Mouse (Mus musculus) testis, adult 2 months (tissue): ENCODE measurements at regions not wholly inside any gene's neighbourhood (a gene's known extent, or its start where the extent isn't known, plus 50 kb on each side); places are given as distances from the start of the nearest gene placed in this dataset.

Experiments used
- H3K27ac ChIP-seq: fragments of 200-500 bp; 2 replicates; pipeline ENCODE4 v1.5.1; 2012; ENCODE audit warnings: low read depth, low read length; ENCODE audit not compliant: control insufficient read depth, insufficient read depth
- H3K27me3 ChIP-seq: fragments of 200-500 bp; 2 replicates; pipeline ENCODE4 v1.6.1; 2012; ENCODE audit warnings: mild to moderate bottlenecking, low read length, moderate library complexity; ENCODE audit not compliant: control insufficient read depth, insufficient read depth
- H3K36me3 ChIP-seq: fragments of 200-500 bp; 2 replicates; pipeline ENCODE4 v1.6.1; 2012; ENCODE audit warnings: mild to moderate bottlenecking, low read length; ENCODE audit not compliant: control insufficient read depth, insufficient read depth
- H3K4me1 ChIP-seq: fragments of 200-500 bp; 2 replicates; pipeline ENCODE4 v1.6.1; 2012; ENCODE audit warnings: low read length; ENCODE audit not compliant: control insufficient read depth, insufficient read depth
- H3K4me3 ChIP-seq: fragments of 200-500 bp; 2 replicates; pipeline ENCODE4 v1.5.1; 2012; ENCODE audit warnings: low read depth, mild to moderate bottlenecking, low read length, moderate library complexity, mixed read lengths; ENCODE audit not compliant: control insufficient read depth
- CTCF ChIP-seq: fragments of 200-500 bp; IDR thresholded peaks from 2 replicates; pipeline ENCODE4 v1.5.1; 2012; ENCODE audit warnings: low read depth, mild to moderate bottlenecking, inconsistent platforms, low read length, moderate library complexity; ENCODE audit not compliant: control insufficient read depth, insufficient read depth, insufficient replicate concordance
- POLR2A ChIP-seq: fragments of 200-500 bp; IDR thresholded peaks from 2 replicates; pipeline ENCODE4 v1.6.1; 2012; ENCODE audit warnings: low read depth, mild to moderate bottlenecking, inconsistent platforms, low read length, moderate library complexity; ENCODE audit not compliant: control insufficient read depth

GRCm38 (mm10) chrX:142574022-142574421, 107.2 kb upstream of the Tmem164 start:
- H3K27me3 ChIP-seq: no peaks in the 10 kb centered on the region
- no peak overlapping the region for H3K4me3 ChIP-seq
- no peaks in the 10 kb centered on the region for H3K36me3 ChIP-seq
- H3K4me1 ChIP-seq: no peaks in the 10 kb centered on the region
- TF ChIP-seq CTCF: no peak
- TF ChIP-seq POLR2A: no peak
- no peak overlapping the region for H3K27ac ChIP-seq

- H3K36me3 ChIP-seq: no peaks in the 10 kb centered on the region
- no peaks in the 10 kb centered on the region for H3K27me3 ChIP-seq
- TF ChIP-seq POLR2A (no peak), CTCF (peak; percentile 30; the same call in 1 of the 2 replicates)
- no peaks in the 10 kb centered on the region for H3K4me1 ChIP-seq
- H3K4me3 ChIP-seq: no peak overlapping the region
- no peak overlapping the region for H3K27ac ChIP-seq
These were observed 106.1 kb upstream of the Tmem164 start for GRCm38 (mm10) chrX:142574945-142575710.

GRCm38 (mm10) chrX:142576127-142576526, 105.1 kb upstream of the Tmem164 start:
- H3K4me1 ChIP-seq: no peaks in the 10 kb centered on the region
- H3K27ac ChIP-seq: no peak overlapping the region
- no peak for TF ChIP-seq CTCF
- no peak for TF ChIP-seq POLR2A
- no peak overlapping the region for H3K4me3 ChIP-seq
- H3K36me3 ChIP-seq: no peaks in the 10 kb centered on the region
- H3K27me3 ChIP-seq: no peaks in the 10 kb centered on the region

GRCm38 (mm10) chrX:142577449-142578081, 103.6 kb upstream of the Tmem164 start:
- no peak overlapping the region for H3K27ac ChIP-seq
- H3K36me3 ChIP-seq: no peaks in the 10 kb centered on the region
- no peaks in the 10 kb centered on the region for H3K27me3 ChIP-seq
- TF ChIP-seq POLR2A (no peak), CTCF (no peak)
- H3K4me1 ChIP-seq: no peaks in the 10 kb centered on the region
- H3K4me3 ChIP-seq: no peak overlapping the region

GRCm38 (mm10) chrX:142585281-142585680, 95.9 kb upstream of the Tmem164 start:
- H3K4me1 ChIP-seq: no peaks in the 10 kb centered on the region
- H3K27ac ChIP-seq: no peak overlapping the region
- no peak overlapping the region for H3K4me3 ChIP-seq
- no peaks in the 10 kb centered on the region for H3K36me3 ChIP-seq
- no peaks in the 10 kb centered on the region for H3K27me3 ChIP-seq
- TF ChIP-seq POLR2A (no peak), CTCF (no peak)

- TF ChIP-seq CTCF: no peak
- TF ChIP-seq POLR2A: no peak
- H3K4me1 ChIP-seq: no peaks in the 10 kb centered on the region
- H3K27ac ChIP-seq: no peak overlapping the region
- H3K4me3 ChIP-seq: no peak overlapping the region
- no peaks in the 10 kb centered on the region for H3K36me3 ChIP-seq
- no peaks in the 10 kb centered on the region for H3K27me3 ChIP-seq
These were observed 81.8 kb upstream of the Tmem164 start for GRCm38 (mm10) chrX:142599377-142599776.

GRCm38 (mm10) chrX:142600782-142601181, 80.4 kb upstream of the Tmem164 start:
- Histone ChIP-seq H3K4me1 (no peaks in the 10 kb centered on the region), H3K36me3 (no peaks in the 10 kb centered on the region), H3K27me3 (no peaks in the 10 kb centered on the region), H3K4me3 (no peak overlapping the region), H3K27ac (no peak overlapping the region)
- TF ChIP-seq CTCF: no peak
- no peak for TF ChIP-seq POLR2A
